Mouse (Mus musculus) cortical plate, adult 2 months (tissue): Measurements from ENCODE around the gene Gcg. TPM values are rescaled to one million over a fixed set of nuclear protein-coding genes. Genes with fewer than 3 reads are reported as not detected.

Source experiments
- H3K27ac ChIP-seq: fragments of 200-500 bp; 2 replicates; pipeline ENCODE4 v1.5.1; 2012; ENCODE audit warnings: low read length, control low read depth, inconsistent platforms; ENCODE audit not compliant: insufficient read depth
- H3K4me1 ChIP-seq: fragments of 200-500 bp; 2 replicates; pipeline ENCODE4 v1.6.1; 2011; ENCODE audit warnings: low read length; ENCODE audit not compliant: control insufficient read depth, insufficient read depth
- H3K4me3 ChIP-seq: fragments of 200-500 bp; 2 replicates; pipeline ENCODE4 v1.5.1; 2011; ENCODE audit warnings: mild to moderate bottlenecking, low read length, control low read depth; ENCODE audit not compliant: insufficient read depth
- CTCF ChIP-seq: fragments of 200-500 bp; IDR thresholded peaks from 2 replicates; pipeline ENCODE4 v1.5.1; 2011; ENCODE audit warnings: mild to moderate bottlenecking, control low read depth, low read length; ENCODE audit not compliant: insufficient read depth; ENCODE audit errors: extremely low read depth
- POLR2A ChIP-seq: fragments of 200-500 bp; IDR thresholded peaks from 2 replicates; pipeline ENCODE4 v1.6.1; 2011; ENCODE audit warnings: mild to moderate bottlenecking, low read length, control low read depth; ENCODE audit not compliant: insufficient read depth; ENCODE audit errors: extremely low read depth
- polyA plus RNA-seq: library from polyadenylated mRNA; depleted of rRNA; stranded (reverse); fragments of >200 nt; gene quantifications from 2 replicates; pipeline ENCODE4 v1.2.3, GENCODE M21; 2012

The Gcg gene
- polyA plus RNA-seq, 1 experiment = not detected

- Histone ChIP-seq H3K4me1 (peaks cover 3% of the 10 kb centered on the region; the same call in 1 of the 2 replicates), H3K4me3 (no peak overlapping the region), H3K27ac (peak overlapping the region; percentile 72)
- TF ChIP-seq CTCF (no peak), POLR2A (no peak)
Observed at GRCm38 (mm10) chr2:62502516-62502915, 19.1 kb upstream of the Gcg start.

- TF ChIP-seq CTCF (no peak), POLR2A (no peak)
- no peak overlapping the region for H3K4me3 ChIP-seq
- peaks cover 3% of the 10 kb centered on the region; the same call in 1 of the 2 replicates for H3K4me1 ChIP-seq
- no peak overlapping the region for H3K27ac ChIP-seq
Observed at GRCm38 (mm10) chr2:62498821-62499220, 15.4 kb upstream of the Gcg start.

- Histone ChIP-seq H3K4me3 (no peak overlapping the region), H3K27ac (no peak overlapping the region), H3K4me1 (peaks cover 3% of the 10 kb centered on the region; the same call in 1 of the 2 replicates)
- TF ChIP-seq POLR2A (no peak), CTCF (no peak)
Observed at GRCm38 (mm10) chr2:62498086-62498485, 14.6 kb upstream of the Gcg start.

GRCm38 (mm10) chr2:62497333-62498002, 14.0 kb upstream of the Gcg start:
- Histone ChIP-seq H3K4me3 (no peak overlapping the region), H3K4me1 (peaks cover under 1% of the 10 kb centered on the region; the same call in 1 of the 2 replicates), H3K27ac (no peak overlapping the region)
- TF ChIP-seq POLR2A (no peak), CTCF (no peak)

GRCm38 (mm10) chr2:62495407-62495806, 12.0 kb upstream of the Gcg start:
- TF ChIP-seq CTCF (no peak), POLR2A (no peak)
- H3K27ac ChIP-seq = 0 out of 2 replicates have a peak overlapping the region, but pooled peaks have one; percentile 56
- no peak overlapping the region for H3K4me3 ChIP-seq
- H3K4me1 ChIP-seq = no peaks in the 10 kb centered on the region

GRCm38 (mm10) chr2:62489832-62490231, 6.4 kb upstream of the Gcg start:
- H3K4me1 ChIP-seq = no peaks in the 10 kb centered on the region; the same call in 1 of the 2 replicates
- TF ChIP-seq POLR2A (no peak), CTCF (no peak)
- no peak overlapping the region for H3K27ac ChIP-seq
- no peak overlapping the region for H3K4me3 ChIP-seq

GRCm38 (mm10) chr2:62484906-62485305, 1.5 kb upstream of the Gcg start:
- Histone ChIP-seq H3K4me1 (no peaks in the 10 kb centered on the region; the same call in 1 of the 2 replicates), H3K27ac (no peak overlapping the region), H3K4me3 (no peak overlapping the region)
- TF ChIP-seq POLR2A (no peak), CTCF (no peak)

- TF ChIP-seq POLR2A (no peak), CTCF (no peak)
- no peak overlapping the region for H3K27ac ChIP-seq
- H3K4me3 ChIP-seq = no peak overlapping the region
- no peaks in the 10 kb centered on the region for H3K4me1 ChIP-seq
Observed at GRCm38 (mm10) chr2:62480285-62481198, 2.9 kb downstream of the Gcg start.

GRCm38 (mm10) chr2:62469551-62469950, 13.9 kb downstream of the Gcg start:
- Histone ChIP-seq H3K4me1 (no peaks in the 10 kb centered on the region), H3K4me3 (no peak overlapping the region), H3K27ac (no peak overlapping the region)
- TF ChIP-seq POLR2A = no peak
- TF ChIP-seq CTCF = no peak

GRCm38 (mm10) chr2:62463287-62463686, 20.2 kb downstream of the Gcg start:
- TF ChIP-seq POLR2A (no peak), CTCF (no peak)
- Histone ChIP-seq H3K4me1 (peaks cover 2% of the 10 kb centered on the region; the same call in 1 of the 2 replicates), H3K27ac (no peak overlapping the region), H3K4me3 (no peak overlapping the region)

- H3K4me1 ChIP-seq = peaks cover 2% of the 10 kb centered on the region; the same call in 1 of the 2 replicates
- H3K27ac ChIP-seq = no peak overlapping the region
- no peak overlapping the region for H3K4me3 ChIP-seq
- no peak for TF ChIP-seq CTCF
- no peak for TF ChIP-seq POLR2A
Observed at GRCm38 (mm10) chr2:62462174-62462573, 21.3 kb downstream of the Gcg start.
